Mouse (Mus musculus) spleen, postnatal 4 days (tissue): ENCODE data around the gene Fam160b1.

Source experiments
- DNase-seq, 2 experiments: peaks; one replicate each; pipeline ENCODE4 v3.0.0; 2022; ENCODE audit warnings: low spot score in 2 of 2

Gene Fam160b1

DNA sequence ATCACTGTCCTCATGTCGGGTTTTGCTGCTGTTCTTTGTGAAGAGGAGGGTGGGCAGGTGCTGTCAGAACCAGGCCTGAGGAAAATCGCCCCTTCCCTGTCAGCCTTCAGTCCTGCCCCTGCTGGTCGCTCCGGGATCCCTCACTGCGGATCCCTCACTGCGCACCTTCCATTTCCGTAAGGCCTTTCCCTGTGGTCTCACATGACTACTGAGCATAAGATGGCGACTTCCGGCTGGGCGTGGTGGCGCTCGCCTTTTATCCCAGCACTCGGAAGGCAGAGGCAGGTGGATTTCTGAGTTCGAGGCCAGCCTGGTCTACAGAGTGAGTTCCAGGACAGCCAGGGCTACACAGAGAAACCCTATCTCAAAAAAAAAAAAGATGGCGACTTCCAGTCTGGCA is 64.8 kb downstream of the Fam160b1 start:
- DNase-seq = no peak

DNA sequence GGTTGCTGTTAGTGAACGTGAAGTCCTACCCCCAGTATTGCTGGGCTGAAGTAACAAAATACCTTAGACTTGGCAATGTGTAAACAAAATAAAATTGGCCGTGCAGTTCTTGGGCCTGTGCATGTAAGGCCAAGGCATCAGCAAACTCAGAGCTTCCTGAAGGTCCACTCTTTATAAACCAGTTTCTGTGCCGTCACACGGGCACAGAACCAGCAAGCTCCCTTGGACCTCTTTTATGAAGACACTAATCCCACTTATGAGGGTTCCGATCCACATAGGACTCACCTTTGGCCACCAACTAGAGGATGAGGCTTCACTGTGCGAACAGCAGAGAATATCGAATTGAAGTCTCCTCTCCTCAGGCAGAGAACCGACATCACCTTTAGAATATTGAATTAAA is 66.4 kb downstream of the Fam160b1 start:
- no peak for DNase-seq

DNA sequence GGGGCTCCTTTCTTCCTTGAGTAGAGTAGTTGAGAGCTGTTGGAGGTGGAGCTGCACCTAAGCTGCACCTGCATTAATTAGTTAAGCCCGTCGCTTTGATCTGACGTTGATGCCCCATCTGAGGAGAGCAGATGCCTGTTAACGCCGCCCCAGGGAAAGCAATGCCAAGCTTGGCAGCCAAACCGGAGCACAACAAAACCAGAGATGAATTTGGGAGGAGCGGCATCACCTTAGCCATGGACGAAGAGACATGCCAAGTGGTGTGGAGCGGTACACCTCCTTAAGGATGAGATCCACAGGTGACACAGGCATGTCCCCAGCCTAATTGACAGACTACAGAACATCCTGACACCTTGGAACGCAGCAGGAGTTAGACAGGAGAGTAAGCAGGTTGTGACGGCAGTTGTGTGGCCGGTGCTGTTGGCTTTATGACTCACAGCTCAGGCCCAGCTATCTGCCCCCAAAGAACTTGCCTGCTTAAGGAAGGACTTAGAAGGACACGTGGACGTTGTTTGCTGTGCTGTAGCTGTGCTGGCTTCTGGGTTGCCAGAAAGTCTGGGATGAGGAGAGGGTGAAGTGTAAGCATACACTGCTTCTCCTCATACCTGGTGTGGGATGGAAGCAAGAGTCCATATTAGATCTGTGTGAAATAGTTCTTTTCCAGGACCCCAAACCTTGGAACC is 67.4 kb downstream of the Fam160b1 start:
- DNase-seq = no peak

DNA sequence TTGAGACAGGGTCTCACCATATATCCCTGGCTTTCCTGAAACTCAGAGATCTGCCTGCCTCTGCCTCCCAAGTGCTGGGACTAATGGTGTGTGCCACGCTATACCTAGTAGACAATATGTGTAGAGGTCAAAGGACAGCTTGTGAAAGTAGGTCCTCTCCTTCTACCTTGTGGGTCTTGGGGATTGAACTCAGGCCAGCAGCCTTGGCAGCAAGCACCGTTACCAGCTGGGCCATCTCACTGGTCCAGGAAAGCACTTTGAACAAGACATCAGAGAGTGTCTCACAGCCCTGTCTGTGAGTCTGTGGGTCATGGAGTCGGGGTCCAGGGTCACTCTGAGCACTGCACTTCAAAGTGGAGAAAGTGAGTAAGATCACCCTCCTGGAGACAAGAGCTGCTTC is 68.2 kb downstream of the Fam160b1 start:
- DNase-seq = no peak

DNA sequence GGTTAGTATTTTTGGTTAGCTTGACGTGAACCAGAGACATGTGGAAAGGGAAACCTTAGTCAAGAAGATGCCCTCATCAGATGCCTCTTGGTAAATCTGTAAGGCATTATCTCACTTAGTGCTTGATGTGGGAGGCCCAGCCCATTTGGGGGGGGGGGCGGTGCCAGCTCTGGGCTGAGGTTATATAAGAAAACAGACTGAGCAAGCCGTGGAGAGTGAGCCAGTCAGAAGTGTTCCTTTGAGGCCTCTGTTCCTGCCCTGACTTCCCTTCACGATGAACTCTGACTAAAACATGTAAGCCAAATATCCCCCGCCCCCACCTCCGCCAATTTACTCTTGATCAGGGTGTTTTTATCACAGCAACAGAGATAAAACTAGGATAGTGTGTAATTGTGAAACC is 69.4 kb downstream of the Fam160b1 start:
- DNase-seq = no peak

DNA sequence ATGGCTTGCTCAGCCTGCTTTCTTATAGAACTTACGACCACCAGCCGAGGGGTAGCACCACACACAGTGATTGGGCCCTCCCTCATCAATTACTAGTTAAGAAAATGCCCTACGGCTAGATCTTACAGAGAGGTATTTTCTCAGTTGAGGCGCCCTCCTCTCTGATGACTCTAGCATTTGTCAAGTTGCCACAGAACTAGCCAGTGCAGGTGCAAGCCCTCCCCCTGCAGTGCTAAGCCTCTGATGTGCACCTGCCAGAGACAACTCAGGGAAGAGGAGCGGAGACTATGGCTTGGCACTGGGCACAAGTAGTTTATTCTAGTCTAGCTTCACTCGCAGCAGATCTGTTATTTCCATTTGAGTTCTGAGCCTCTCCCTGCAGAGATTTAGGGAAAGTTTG is 71.0 kb downstream of the Fam160b1 start:
- no peak for DNase-seq

DNA sequence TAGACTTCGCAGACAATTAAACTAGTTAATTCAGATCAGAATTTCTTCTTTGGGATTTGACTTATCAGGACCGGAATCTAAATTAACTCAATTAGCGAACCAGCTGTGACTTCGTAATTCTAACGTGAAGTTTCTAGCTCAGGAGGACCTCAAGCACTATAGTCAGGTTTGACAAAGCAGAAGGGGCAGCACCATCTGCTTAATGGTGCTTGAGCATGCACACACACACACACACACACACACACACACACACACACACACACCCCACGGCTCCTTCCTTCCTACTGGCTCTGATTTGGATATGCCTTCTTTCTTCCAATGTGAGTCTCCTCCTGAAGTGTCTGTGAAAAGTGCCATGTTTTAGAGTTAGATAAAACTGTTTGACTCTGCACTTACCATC is 73.5 kb downstream of the Fam160b1 start:
- no peak for DNase-seq

DNA sequence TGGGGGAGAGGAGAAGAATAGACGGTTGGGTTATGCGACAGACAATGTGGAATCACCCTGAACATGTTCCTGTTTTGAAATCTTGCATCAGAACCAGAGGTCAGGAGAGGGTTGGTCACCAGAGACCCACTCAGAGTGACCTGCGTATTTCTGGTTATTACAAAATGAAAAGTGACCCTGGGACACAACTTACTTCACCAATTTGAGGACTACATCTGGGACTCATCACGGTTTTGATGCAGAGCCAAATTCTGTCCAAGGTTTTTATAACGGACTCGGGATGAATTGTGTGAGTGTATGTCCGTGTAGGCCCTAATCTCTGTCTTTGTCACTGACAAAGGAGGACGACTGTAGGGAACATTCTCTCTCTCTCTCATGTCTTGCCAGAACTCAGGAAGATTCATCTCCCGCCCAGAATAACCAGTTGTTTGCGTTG is 76.1 kb downstream of the Fam160b1 start:
- DNase-seq = no peak

DNA sequence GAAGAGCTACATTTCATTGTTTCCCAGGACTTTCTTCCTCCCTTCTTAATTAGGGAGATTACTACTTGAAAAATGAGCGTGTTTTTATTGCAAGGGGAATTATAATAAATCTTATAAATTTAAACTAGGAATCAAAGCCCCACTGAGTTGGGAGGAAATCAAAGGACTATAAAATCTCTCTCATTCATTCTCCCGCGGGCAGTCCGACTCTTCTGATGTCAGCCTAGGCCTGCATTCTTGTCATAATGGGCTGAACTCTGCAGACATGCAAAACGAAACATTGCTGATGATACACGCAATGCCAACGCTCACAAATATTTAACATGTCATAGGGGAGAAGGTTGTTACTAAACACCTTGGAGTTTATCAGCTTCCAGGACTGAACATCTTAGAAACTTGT is 76.6 kb downstream of the Fam160b1 start:
- DNase-seq = no peak
